Mouse (Mus musculus): ENCODE data around the gene Gm26620.

DNA sequence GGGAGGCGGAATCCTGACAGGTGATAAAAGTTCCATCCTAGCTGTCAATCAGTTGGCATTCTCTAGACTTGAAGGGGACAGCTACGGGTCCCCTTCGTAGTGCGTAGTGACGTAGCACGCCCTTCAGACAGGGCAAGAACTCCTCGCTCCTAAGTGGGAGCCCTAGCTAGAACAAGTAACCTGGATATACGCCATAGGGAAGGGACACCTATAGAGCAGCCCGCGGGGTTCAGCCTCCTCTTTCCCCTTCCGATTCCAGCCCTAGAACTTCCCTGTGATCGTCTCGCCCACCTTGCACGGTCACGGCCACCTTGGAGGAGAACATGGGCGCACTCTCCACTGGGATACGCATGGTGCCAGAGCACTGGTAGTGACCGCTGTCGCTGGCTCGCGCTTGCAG, 23.5 kb downstream of the Gm26620 start:
- TF ChIP-seq CTCF (IDR thresholded peaks at IDR 0.05; ENCODE audit: low read depth) (no peak), EP300 (IDR thresholded peaks at IDR 0.05; ENCODE audit: low read depth) (no peak)
